Mouse (Mus musculus) forebrain, embryonic 12.5 days (tissue): Measurements from ENCODE around the gene Tcl1b5. TPM values are rescaled to one million over a fixed set of nuclear protein-coding genes. Genes with fewer than 3 reads are reported as not detected.

Experiments
- ATAC-seq: fragments of 200-750 bp; cut with Nextera tagmentation; 2 replicates; pipeline ENCODE4 v1.8.0; 2017; ENCODE audit warnings: moderate TSS enrichment; ENCODE audit not compliant: low FRiP score
- H3K27ac ChIP-seq: fragments of 300-500 bp; sonication (generic); 2 replicates; pipeline ENCODE4 v1.5.1; 2016; ENCODE audit warnings: mild to moderate bottlenecking
- H3K27me3 ChIP-seq: fragments of 300-500 bp; sonication (generic); 2 replicates; pipeline ENCODE4 v1.6.1; 2016; ENCODE audit warnings: mild to moderate bottlenecking
- H3K36me3 ChIP-seq: fragments of 300-500 bp; sonication (generic); replicated peaks from 2 replicates; pipeline ENCODE4 v1.6.1; 2016; ENCODE audit warnings: mild to moderate bottlenecking
- H3K4me1 ChIP-seq: fragments of 300-500 bp; sonication (generic); 2 replicates; pipeline ENCODE4 v1.6.1; 2016
- H3K4me2 ChIP-seq: fragments of 300-500 bp; sonication (generic); 2 replicates; pipeline ENCODE4 v1.6.1; 2016; ENCODE audit warnings: mild to moderate bottlenecking, moderate library complexity
- H3K4me3 ChIP-seq: fragments of 300-500 bp; sonication (generic); replicated peaks from 2 replicates; pipeline ENCODE4 v1.5.1; 2016; ENCODE audit warnings: mild to moderate bottlenecking
- H3K9ac ChIP-seq: fragments of 300-500 bp; sonication (generic); 2 replicates; pipeline ENCODE4 v1.6.1; 2016; ENCODE audit warnings: mild to moderate bottlenecking
- H3K9me3 ChIP-seq: fragments of 300-500 bp; sonication (generic); 2 replicates; pipeline ENCODE4 v1.6.1; 2016
- WGBS: fragments of 180-500 bp; shearing (Covaris S2); methylation state at CpG from one replicate; pipeline ENCODE4 v1.1.7; 2016; 5-methylcytosine and 5-hydroxymethylcytosine counted together
- polyA plus RNA-seq: library from polyadenylated mRNA; unstranded; fragments of >200 nt; fragmentation: Nextera tagmentation; extraction: Ambion mirVana; gene quantifications from 2 replicates; pipeline ENCODE4 v1.2.1, GENCODE M21; 2016

Tcl1b5 gene
- polyA plus RNA-seq, 1 experiment from 2014 or later: not detected

- H3K27ac ChIP-seq: no peak within 1 kb of the TSS
Observed at GRCm38 (mm10) chr12:105222601-105223319, 46.6 kb downstream of the Tcl1b5 start, which contains the start of gene Tcl1. Gene Tcl1, minus strand, starts transcription at chr12:105222793.

GRCm38 (mm10) chr12:105224621-105225320, 48.6 kb downstream of the Tcl1b5 start:
- peaks cover 6% of the 10 kb centered on the region; the same call in 1 of the 2 replicates for H3K4me1 ChIP-seq
- no peak overlapping the region for H3K9ac ChIP-seq
- no peaks in the 10 kb centered on the region for H3K9me3 ChIP-seq
- no peak overlapping the region for H3K4me3 ChIP-seq
- no peak for ATAC-seq
- H3K27ac ChIP-seq: no peak overlapping the region
- H3K36me3 ChIP-seq: no peaks in the 10 kb centered on the region
- no peaks in the 10 kb centered on the region for H3K27me3 ChIP-seq
- WGBS: 38% methylated on average over 16 of the region's 16 CpGs
- no peak overlapping the region for H3K4me2 ChIP-seq

More at GRCm38 (mm10) chr12:105222601-105223319, 46.6 kb downstream of the Tcl1b5 start, which contains the start of gene Tcl1:
- Histone ChIP-seq H3K4me2 (no peak within 1 kb of the TSS), H3K4me1 (peaks cover 6% of the 10 kb centered on the region; the same call in 1 of the 2 replicates), H3K9me3 (no peaks in the 10 kb centered on the region), H3K4me3 (no peak within 1 kb of the TSS), H3K27me3 (no peaks in the 10 kb centered on the region), H3K36me3 (no peaks in the 10 kb centered on the region), H3K9ac (no peak within 1 kb of the TSS)
- WGBS: 90% methylated on average over 22 of the region's 22 CpGs
- no peak for ATAC-seq

Other genes with a start within 250 kb of the Tcl1b5 start
- gene Syne3, start 166.5 kb upstream of the Tcl1b5 start, polyA plus RNA-seq: 0.13 and 0.14 TPM in 2 replicates
- 158 and 173 TPM in 2 replicates for gene Glrx5, start 143.7 kb upstream of the Tcl1b5 start, polyA plus RNA-seq
- not detected in 2 replicates for gene Tcl1b2, start 30.3 kb upstream of the Tcl1b5 start, polyA plus RNA-seq
- not detected in 2 replicates for gene Tcl1b1, start 16.7 kb upstream of the Tcl1b5 start, polyA plus RNA-seq
- not detected in 2 replicates for gene Tcl1b3, start 14.7 kb downstream of the Tcl1b5 start, polyA plus RNA-seq
- not detected in 2 replicates for gene Tcl1b4, start 25.6 kb downstream of the Tcl1b5 start, polyA plus RNA-seq
- gene Tcl1, start 46.4 kb downstream of the Tcl1b5 start, polyA plus RNA-seq: not detected in 2 replicates
- gene Tunar, start 157.5 kb downstream of the Tcl1b5 start, polyA plus RNA-seq: 1.4 and 1.7 TPM in 2 replicates